Mouse (Mus musculus): ENCODE results near the gene Rplp1.

DNA sequence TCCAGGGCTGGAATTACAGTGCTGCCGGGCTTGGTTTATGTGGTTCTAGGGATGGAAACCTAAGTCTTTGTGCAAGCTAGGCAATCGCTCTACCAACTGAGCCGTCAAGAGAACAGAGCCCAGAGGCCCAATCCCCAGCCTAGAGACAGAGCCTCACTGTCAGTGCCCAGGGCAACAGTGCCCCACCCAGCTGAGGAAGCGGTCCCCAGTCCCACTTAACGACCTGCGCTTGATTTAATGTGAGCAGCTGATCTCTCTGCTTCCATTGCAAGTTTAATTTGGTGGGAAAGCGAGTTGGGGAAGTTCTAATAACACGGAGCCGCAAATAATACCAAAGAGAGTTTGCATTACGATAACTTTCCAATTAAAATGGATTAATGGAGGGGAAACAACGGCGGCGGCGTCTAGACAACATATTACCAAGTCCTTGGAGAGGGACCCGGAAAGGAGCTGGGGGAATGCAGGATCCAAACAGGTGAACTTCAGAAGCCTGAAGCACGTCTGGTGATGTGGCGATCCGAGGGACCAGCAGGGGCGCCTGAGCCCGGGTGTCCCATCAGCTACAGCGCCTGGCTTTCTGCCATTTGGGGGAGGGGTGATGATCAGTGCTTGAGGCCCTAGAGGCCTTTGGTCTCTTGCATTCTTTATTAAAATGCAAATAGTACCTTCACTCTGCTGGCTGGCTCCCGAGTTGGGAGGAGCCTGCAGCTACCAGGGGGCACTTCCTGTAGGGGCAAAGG is 36.8 kb downstream of the Rplp1 start:
- TF ChIP-seq CTCF (IDR thresholded peaks at IDR 0.05; ENCODE audit: control insufficient read depth, insufficient read depth, insufficient replicate concordance, low read depth, low read length) (no peak), POLR2A (IDR thresholded peaks at IDR 0.05; ENCODE audit: control insufficient read depth, low read depth, low read length) (no peak)

Data from testis, adult 2 months (tissue).